Mouse (Mus musculus) urinary bladder, postnatal 36 days (tissue): ENCODE data around the gene Gm4131.
A peak's percentile ranks its signal among the peaks of the same experiment; 100 is the strongest.

Experiments used
- DNase-seq, 2 experiments: peaks; one replicate each; pipeline ENCODE4 v3.0.0; 2022; ENCODE audit warnings: low spot score in 2 of 2, mixed read lengths in 1 of 2

Gene Gm4131

GRCm38 (mm10) chr14:62550121-62550520 is 16.6 kb downstream of the Gm4131 start:
- DNase-seq: no peak

GRCm38 (mm10) chr14:62546746-62547145 is 20.0 kb downstream of the Gm4131 start:
- no peak for DNase-seq

- DNase-seq: no peak
Measured at GRCm38 (mm10) chr14:62546296-62546695, 20.4 kb downstream of the Gm4131 start.

GRCm38 (mm10) chr14:62541751-62542150 is 25.0 kb downstream of the Gm4131 start:
- no peak for DNase-seq

- DNase-seq: no peak
Measured at GRCm38 (mm10) chr14:62539834-62540233, 26.9 kb downstream of the Gm4131 start.

GRCm38 (mm10) chr14:62536988-62537387 is 29.7 kb downstream of the Gm4131 start:
- no peak for DNase-seq

- DNase-seq: no peak
Measured at GRCm38 (mm10) chr14:62536127-62536526, 30.6 kb downstream of the Gm4131 start.

- no peak for DNase-seq
Measured at GRCm38 (mm10) chr14:62530951-62531350, 35.8 kb downstream of the Gm4131 start.

GRCm38 (mm10) chr14:62512845-62513244 is 53.9 kb downstream of the Gm4131 start:
- no peak for DNase-seq

GRCm38 (mm10) chr14:62509350-62509749 is 57.4 kb downstream of the Gm4131 start:
- peak; percentile 13 to 41 for DNase-seq

GRCm38 (mm10) chr14:62506261-62506660 is 60.5 kb downstream of the Gm4131 start:
- no peak for DNase-seq

GRCm38 (mm10) chr14:62497391-62497790 is 69.3 kb downstream of the Gm4131 start:
- DNase-seq: no peak

GRCm38 (mm10) chr14:62496501-62496900 is 70.2 kb downstream of the Gm4131 start:
- DNase-seq: no peak

GRCm38 (mm10) chr14:62493456-62493855 is 73.3 kb downstream of the Gm4131 start:
- no peak for DNase-seq

GRCm38 (mm10) chr14:62492196-62492850 is 74.4 kb downstream of the Gm4131 start:
- peak; percentile 66 to 79 for DNase-seq

GRCm38 (mm10) chr14:62488270-62488669 is 78.5 kb downstream of the Gm4131 start:
- DNase-seq: no peak

GRCm38 (mm10) chr14:62481381-62481780 is 85.3 kb downstream of the Gm4131 start:
- no peak for DNase-seq

GRCm38 (mm10) chr14:62479395-62479794 is 87.3 kb downstream of the Gm4131 start:
- no peak for DNase-seq

- no peak for DNase-seq
Measured at GRCm38 (mm10) chr14:62474481-62474880, 92.2 kb downstream of the Gm4131 start.

GRCm38 (mm10) chr14:62472061-62472460 is 94.7 kb downstream of the Gm4131 start:
- DNase-seq: no peak

- no peak for DNase-seq
Measured at GRCm38 (mm10) chr14:62468753-62469125, 98.0 kb downstream of the Gm4131 start.

- no peak for DNase-seq
Measured at GRCm38 (mm10) chr14:62468119-62468752, 98.5 kb downstream of the Gm4131 start.

- peak in 1 of 2 experiments; percentile 5 for DNase-seq
Measured at GRCm38 (mm10) chr14:62464966-62465365, 101.8 kb downstream of the Gm4131 start.

- no peak for DNase-seq
Measured at GRCm38 (mm10) chr14:62459541-62459940, 107.2 kb downstream of the Gm4131 start.
